Mouse (Mus musculus): Measurements from ENCODE around the gene Kdm4a. TPM values are rescaled to one million over a fixed set of nuclear protein-coding genes. Genes with fewer than 3 reads are reported as not detected.

The Kdm4a gene
- total and polyA plus RNA-seq, 3 experiments, result 18.7 to 26.3 (median 23.5) TPM

GRCm38 (mm10) chr4:118172461-118172860 lies 7.4 kb downstream of the Kdm4a start:
- Histone ChIP-seq H3K9ac (ENCODE audit: low read depth, low read length) (no peak overlapping the region), H3K4me1 (ENCODE audit: control insufficient read depth, insufficient read depth, low read length) (no peaks in the 10 kb centered on the region), H3K27ac (no peak overlapping the region), H3K4me3 (no peak overlapping the region), H3K79me2 (replicated peaks; ENCODE audit: control insufficient read depth, insufficient read depth, low read length) (no peaks in the 10 kb centered on the region), H3K27me3 (ENCODE audit: control insufficient read depth, insufficient read depth, low read length) (no peaks in the 10 kb centered on the region), H3K36me3 (ENCODE audit: control insufficient read depth, insufficient read depth, low read length) (no peaks in the 10 kb centered on the region; the same call in 1 of the 2 replicates)
- DNase-seq, result no peak
- WGBS, result 93% methylated on average over 12 of the region's 12 CpGs
- no peak for TF ChIP-seq EP300 (IDR thresholded peaks at IDR 0.05; ENCODE audit: insufficient read depth, low read depth, low read length)
- no peak for TF ChIP-seq POLR2A (IDR thresholded peaks at IDR 0.05; ENCODE audit: insufficient read depth, low read depth, low read length)
- no peak for TF ChIP-seq CTCF (IDR thresholded peaks at IDR 0.05)
- intact Hi-C loops (cut with DNase I), result no loop called here

- 93% methylated on average over 9 of the region's 9 CpGs for WGBS
- Histone ChIP-seq H3K4me3 (no peak overlapping the region), H3K27ac (no peak overlapping the region), H3K9ac (ENCODE audit: low read depth, low read length) (no peak overlapping the region), H3K27me3 (ENCODE audit: control insufficient read depth, insufficient read depth, low read length) (no peaks in the 10 kb centered on the region), H3K36me3 (ENCODE audit: control insufficient read depth, insufficient read depth, low read length) (no peaks in the 10 kb centered on the region; the same call in 1 of the 2 replicates), H3K4me1 (ENCODE audit: control insufficient read depth, insufficient read depth, low read length) (no peaks in the 10 kb centered on the region), H3K79me2 (replicated peaks; ENCODE audit: control insufficient read depth, insufficient read depth, low read length) (no peaks in the 10 kb centered on the region)
- TF ChIP-seq POLR2A (IDR thresholded peaks at IDR 0.05; ENCODE audit: insufficient read depth, low read depth, low read length), result no peak
- peak; percentile 66 for TF ChIP-seq CTCF (IDR thresholded peaks at IDR 0.05)
- no peak for TF ChIP-seq EP300 (IDR thresholded peaks at IDR 0.05; ENCODE audit: insufficient read depth, low read depth, low read length)
- intact Hi-C loops (cut with DNase I), result no loop called here
- no peak for DNase-seq
These were observed 8.8 kb downstream of the Kdm4a start for GRCm38 (mm10) chr4:118171006-118171405.

- Histone ChIP-seq H3K9ac (ENCODE audit: low read depth, low read length) (no peak overlapping the region), H3K79me2 (replicated peaks; ENCODE audit: control insufficient read depth, insufficient read depth, low read length) (no peaks in the 10 kb centered on the region), H3K4me1 (ENCODE audit: control insufficient read depth, insufficient read depth, low read length) (no peaks in the 10 kb centered on the region), H3K4me3 (no peak overlapping the region), H3K27ac (no peak overlapping the region), H3K27me3 (ENCODE audit: control insufficient read depth, insufficient read depth, low read length) (no peaks in the 10 kb centered on the region), H3K36me3 (ENCODE audit: control insufficient read depth, insufficient read depth, low read length) (no peaks in the 10 kb centered on the region)
- intact Hi-C loops (cut with DNase I), result no loop called here
- WGBS, result 90% methylated on average over 12 of the region's 12 CpGs
- DNase-seq, result no peak
- TF ChIP-seq CTCF (IDR thresholded peaks at IDR 0.05) (no peak), POLR2A (IDR thresholded peaks at IDR 0.05; ENCODE audit: insufficient read depth, low read depth, low read length) (no peak), EP300 (IDR thresholded peaks at IDR 0.05; ENCODE audit: insufficient read depth, low read depth, low read length) (no peak)
These were observed 17.7 kb downstream of the Kdm4a start for GRCm38 (mm10) chr4:118162123-118162522.

- TF ChIP-seq POLR2A (IDR thresholded peaks at IDR 0.05; ENCODE audit: insufficient read depth, low read depth, low read length) (no peak), EP300 (IDR thresholded peaks at IDR 0.05; ENCODE audit: insufficient read depth, low read depth, low read length) (no peak), CTCF (IDR thresholded peaks at IDR 0.05) (no peak)
- intact Hi-C loops (cut with DNase I), result loop anchor here (5.0 kb wide), 1 partner anchor 35 kb away; no protein-coding TSS in a partner anchor
- WGBS, result 90% methylated on average over 3 of the region's 3 CpGs
These were observed 22.2 kb downstream of the Kdm4a start for GRCm38 (mm10) chr4:118157666-118158065.

GRCm38 (mm10) chr4:118156559-118156958 lies 23.3 kb downstream of the Kdm4a start:
- H3K36me3 ChIP-seq (ENCODE audit: control insufficient read depth, insufficient read depth, low read length), result no peaks in the 10 kb centered on the region
- H3K4me1 ChIP-seq (ENCODE audit: control insufficient read depth, insufficient read depth, low read length), result no peaks in the 10 kb centered on the region
- H3K27me3 ChIP-seq (ENCODE audit: control insufficient read depth, insufficient read depth, low read length), result no peaks in the 10 kb centered on the region
- intact Hi-C loops (cut with DNase I), result loop anchor here (5.0 kb wide), 1 partner anchor 36 kb away; no protein-coding TSS in a partner anchor
- H3K9ac ChIP-seq (ENCODE audit: low read depth, low read length), result no peak overlapping the region
- no peak overlapping the region for H3K27ac ChIP-seq
- no peak overlapping the region for H3K4me3 ChIP-seq
- no peak for DNase-seq
- TF ChIP-seq EP300 (IDR thresholded peaks at IDR 0.05; ENCODE audit: insufficient read depth, low read depth, low read length) (no peak), CTCF (IDR thresholded peaks at IDR 0.05) (no peak), POLR2A (IDR thresholded peaks at IDR 0.05; ENCODE audit: insufficient read depth, low read depth, low read length) (no peak)
- 87% methylated on average over 15 of the region's 15 CpGs for WGBS
- no peaks in the 10 kb centered on the region for H3K79me2 ChIP-seq (replicated peaks; ENCODE audit: control insufficient read depth, insufficient read depth, low read length)

More at GRCm38 (mm10) chr4:118157666-118158065, 22.2 kb downstream of the Kdm4a start:
- H3K36me3 ChIP-seq (ENCODE audit: control insufficient read depth, insufficient read depth, low read length), result no peaks in the 10 kb centered on the region
- H3K27ac ChIP-seq, result no peak overlapping the region
- DNase-seq, result no peak
- no peaks in the 10 kb centered on the region for H3K27me3 ChIP-seq (ENCODE audit: control insufficient read depth, insufficient read depth, low read length)
- H3K4me3 ChIP-seq, result no peak overlapping the region
- no peak overlapping the region for H3K9ac ChIP-seq (ENCODE audit: low read depth, low read length)
- H3K79me2 ChIP-seq (replicated peaks; ENCODE audit: control insufficient read depth, insufficient read depth, low read length), result no peaks in the 10 kb centered on the region
- H3K4me1 ChIP-seq (ENCODE audit: control insufficient read depth, insufficient read depth, low read length), result no peaks in the 10 kb centered on the region

- Histone ChIP-seq H3K9ac (ENCODE audit: low read depth, low read length) (no peak overlapping the region), H3K4me1 (ENCODE audit: control insufficient read depth, insufficient read depth, low read length) (no peaks in the 10 kb centered on the region; the same call in 1 of the 2 replicates), H3K36me3 (ENCODE audit: control insufficient read depth, insufficient read depth, low read length) (no peaks in the 10 kb centered on the region), H3K4me3 (no peak overlapping the region), H3K27me3 (ENCODE audit: control insufficient read depth, insufficient read depth, low read length) (no peaks in the 10 kb centered on the region), H3K27ac (no peak overlapping the region), H3K79me2 (replicated peaks; ENCODE audit: control insufficient read depth, insufficient read depth, low read length) (no peaks in the 10 kb centered on the region)
- TF ChIP-seq EP300 (IDR thresholded peaks at IDR 0.05; ENCODE audit: insufficient read depth, low read depth, low read length) (no peak), POLR2A (IDR thresholded peaks at IDR 0.05; ENCODE audit: insufficient read depth, low read depth, low read length) (no peak), CTCF (IDR thresholded peaks at IDR 0.05) (no peak)
- intact Hi-C loops (cut with DNase I), result loop anchor here (5.0 kb wide), 1 partner anchor 37 kb away; no protein-coding TSS in a partner anchor
- WGBS, result 67% methylated on average over 5 of the region's 5 CpGs
- DNase-seq, result no peak
These were observed 25.0 kb downstream of the Kdm4a start for GRCm38 (mm10) chr4:118154889-118155288.

Data from heart, adult 2 months (tissue).